Mouse (Mus musculus): ENCODE data around the gene Ube2i.

Ube2i gene

GRCm38 (mm10) chr17:25274571-25275346, at the start of gene Ube2i:
Ube2i (minus strand) TSS chr17:25274622.
- DNase-seq (ENCODE audit: low read depth, low spot score), result no peak

DNA sequence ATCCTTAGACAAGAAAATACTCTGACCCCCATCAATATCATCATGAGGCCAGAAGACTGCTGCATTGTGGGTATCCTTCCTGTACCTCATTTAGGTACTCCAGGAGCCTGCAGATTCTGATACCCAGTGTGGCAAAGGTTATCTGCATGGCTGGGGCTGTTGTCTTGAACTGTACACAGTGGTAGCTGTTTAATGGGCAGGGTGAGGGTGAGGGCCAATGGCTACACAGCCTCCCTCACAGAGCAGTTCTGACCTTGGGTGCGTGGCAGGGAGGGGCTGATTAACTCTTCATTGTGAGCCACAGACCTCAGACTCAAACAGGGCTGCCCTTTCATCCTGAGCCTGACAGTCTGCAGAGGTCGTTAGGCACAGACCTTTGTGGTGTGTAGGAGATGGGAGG, 48.5 kb upstream of the Ube2i start:
- no peak for DNase-seq (ENCODE audit: low read depth, low spot score)

GRCm38 (mm10) chr17:25320819-25321218, 46.4 kb upstream of the Ube2i start:
- no peak for DNase-seq (ENCODE audit: low read depth, low spot score)

DNA sequence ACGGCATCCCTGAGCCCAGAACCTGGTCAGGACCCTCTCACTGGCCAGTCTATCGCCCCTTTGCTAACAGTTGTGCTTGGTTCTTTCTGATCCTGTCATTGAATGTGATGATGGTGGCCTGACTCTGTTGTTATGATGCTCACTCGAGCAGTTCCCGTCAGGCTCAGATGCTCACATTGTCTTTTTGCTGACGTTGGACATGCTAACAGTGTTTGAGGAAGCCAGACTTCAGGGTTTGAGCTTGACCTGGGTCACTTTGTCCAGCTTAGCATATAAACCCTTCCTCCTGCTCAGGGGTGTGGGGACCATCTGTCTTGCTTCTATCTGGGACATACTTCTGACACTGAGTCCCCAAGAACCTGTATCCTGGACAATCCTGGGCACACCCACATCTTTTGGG, 43.9 kb upstream of the Ube2i start, which contains the start of gene Prss29:
Gene Prss29 (plus strand): TSS at position 301 of the 400 bp plus-strand sequence.
- no peak for DNase-seq (ENCODE audit: low read depth, low spot score)

DNA sequence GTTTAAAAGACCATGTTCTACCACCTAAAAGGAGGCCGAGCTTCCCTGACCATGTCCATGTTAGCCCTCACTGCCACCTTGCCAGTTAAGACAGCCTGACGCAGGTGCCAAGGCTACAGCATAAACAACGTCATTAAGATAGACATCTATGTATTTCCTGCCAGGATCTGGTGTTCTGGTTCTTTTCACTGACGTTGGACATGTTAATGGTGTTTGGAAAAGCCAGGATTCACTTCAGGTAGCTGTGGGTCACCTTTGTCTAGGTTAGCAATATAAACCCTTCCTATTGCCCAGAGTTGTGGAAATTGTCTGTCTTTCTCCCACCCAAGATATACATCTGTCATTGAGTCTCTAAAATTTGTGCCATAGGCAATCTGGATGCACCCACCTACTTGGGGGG, 33.9 kb upstream of the Ube2i start, which contains the start of gene Prss28:
Gene Prss28 (plus strand): TSS at position 301 of the 400 bp plus-strand sequence.
- DNase-seq (ENCODE audit: low read depth, low spot score), result no peak

DNA sequence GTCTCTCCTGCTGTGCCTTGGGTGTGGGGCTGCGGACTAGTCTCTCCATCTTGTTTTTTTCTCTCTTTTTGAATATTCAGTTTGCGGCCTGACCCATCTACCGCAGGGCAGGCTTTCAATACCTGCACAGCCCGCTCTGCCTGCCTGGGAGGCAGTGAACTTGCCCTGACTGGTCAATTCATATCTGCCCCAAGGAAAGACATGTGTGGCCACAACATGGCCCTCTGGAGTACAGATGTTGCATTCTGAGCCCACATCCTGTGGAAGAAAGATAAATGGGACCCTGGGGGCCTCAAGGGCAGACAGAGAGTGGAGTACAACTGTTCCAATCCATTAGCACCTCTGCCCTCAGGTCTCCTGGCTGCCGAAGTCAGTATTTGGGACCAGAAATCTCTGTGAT, 23.7 kb upstream of the Ube2i start, which contains the start of gene Prss34:
Gene Prss34 (plus strand): TSS at position 301 of the 400 bp plus-strand sequence.
- DNase-seq (ENCODE audit: low read depth, low spot score), result no peak

DNA sequence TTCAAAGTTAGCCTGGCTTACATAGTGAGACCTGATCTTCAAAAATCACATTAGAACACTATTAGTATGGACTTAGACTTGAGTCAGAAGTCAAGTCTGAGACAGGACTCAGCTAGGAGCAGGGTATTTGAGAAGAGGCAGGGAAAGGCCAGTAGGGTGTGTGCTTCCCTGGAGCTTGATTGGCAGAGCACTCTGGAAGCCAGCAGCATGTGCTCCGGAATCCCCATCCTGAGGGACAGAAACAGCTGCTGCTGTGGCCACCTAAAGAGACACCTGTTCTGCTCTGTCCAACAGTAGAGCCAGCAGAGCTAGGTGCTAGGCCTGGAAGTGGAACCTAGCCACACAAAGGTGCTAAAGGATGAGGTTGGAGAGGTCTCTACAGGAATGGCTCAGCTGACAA, 19.7 kb upstream of the Ube2i start:
- DNase-seq (ENCODE audit: low read depth, low spot score), result no peak

DNA sequence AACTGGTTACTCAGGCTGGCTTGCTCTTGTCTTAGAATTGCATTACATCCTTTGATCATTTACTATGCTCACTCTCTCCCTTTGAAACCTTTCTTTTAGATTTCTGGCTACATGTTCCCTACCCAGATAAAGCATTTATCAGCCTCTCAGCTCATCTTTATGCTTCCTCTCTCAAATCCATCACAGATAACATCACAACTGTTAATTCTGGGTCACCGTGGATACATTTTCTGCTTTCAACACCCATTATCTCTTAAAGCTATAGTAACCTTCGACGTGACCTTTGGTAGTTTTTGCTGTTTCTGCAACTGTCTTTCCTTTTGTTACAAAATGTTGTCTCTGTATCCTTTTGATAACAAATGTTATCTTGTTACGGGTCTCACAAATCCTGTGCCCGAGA, 19.1 kb upstream of the Ube2i start:
- no peak for DNase-seq (ENCODE audit: low read depth, low spot score)

DNA sequence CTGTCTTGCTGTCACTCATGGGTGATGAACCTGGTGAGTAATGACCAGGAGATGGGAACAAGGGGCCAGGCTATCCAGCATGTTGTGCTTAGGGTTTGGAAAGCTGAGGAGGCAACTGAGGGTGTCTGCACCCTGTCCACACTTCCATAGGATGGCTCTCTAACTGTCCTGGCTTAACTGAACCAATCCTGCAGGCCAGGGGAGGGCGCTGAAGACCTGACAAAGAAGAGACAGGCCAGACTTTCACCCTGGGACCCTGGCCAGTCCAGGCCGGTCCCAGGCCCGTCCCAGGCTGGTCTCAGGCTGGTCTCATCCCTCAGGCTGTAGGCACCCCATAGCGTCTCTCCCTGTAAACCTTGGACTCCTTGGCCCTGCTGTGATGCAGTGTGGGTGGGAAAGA, 16.0 kb upstream of the Ube2i start:
- DNase-seq (ENCODE audit: low read depth, low spot score), result no peak

- no peak for DNase-seq (ENCODE audit: low read depth, low spot score)
Observed at GRCm38 (mm10) chr17:25288842-25289241, 14.4 kb upstream of the Ube2i start.

DNA sequence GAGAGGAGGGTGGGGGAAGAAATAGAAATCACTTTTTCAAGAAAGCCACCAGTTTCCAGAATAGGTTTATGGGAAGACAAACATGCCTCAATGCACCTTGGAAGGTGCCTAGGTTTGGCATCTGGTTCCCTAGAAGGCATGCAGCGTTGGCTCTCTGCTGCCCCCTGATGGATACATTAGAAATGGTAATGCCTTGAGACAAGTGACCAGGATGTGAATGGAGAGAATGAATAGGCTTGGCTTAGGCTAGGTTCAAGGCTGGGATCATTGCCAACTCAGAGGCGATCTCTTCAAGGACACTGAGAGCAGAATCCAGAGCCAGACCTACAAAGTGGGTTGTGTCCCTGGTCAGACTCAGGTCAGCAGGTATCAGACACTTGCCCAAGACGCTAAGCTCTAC, 10.6 kb upstream of the Ube2i start:
- no peak for DNase-seq (ENCODE audit: low read depth, low spot score)

DNA sequence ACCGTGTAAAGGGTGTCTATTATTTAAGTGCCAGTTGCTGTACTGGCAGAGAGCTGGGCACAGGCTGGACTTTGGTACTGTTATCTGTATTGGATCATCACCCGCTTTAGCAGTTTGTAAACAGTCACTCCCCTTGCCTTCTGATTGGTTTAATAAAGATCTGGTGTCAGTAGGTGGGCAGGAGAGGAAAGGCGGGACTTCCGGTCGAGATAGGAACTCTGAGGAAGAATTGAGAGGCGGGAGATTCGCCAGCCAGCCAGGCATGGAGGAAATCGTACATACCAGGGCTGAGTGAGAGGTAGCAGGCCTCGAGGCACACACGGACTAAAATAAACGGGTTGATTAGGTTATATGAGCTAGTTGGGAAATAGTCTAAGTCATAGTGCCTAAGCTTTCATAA, 7.7 kb upstream of the Ube2i start:
- no peak for DNase-seq (ENCODE audit: low read depth, low spot score)

DNA sequence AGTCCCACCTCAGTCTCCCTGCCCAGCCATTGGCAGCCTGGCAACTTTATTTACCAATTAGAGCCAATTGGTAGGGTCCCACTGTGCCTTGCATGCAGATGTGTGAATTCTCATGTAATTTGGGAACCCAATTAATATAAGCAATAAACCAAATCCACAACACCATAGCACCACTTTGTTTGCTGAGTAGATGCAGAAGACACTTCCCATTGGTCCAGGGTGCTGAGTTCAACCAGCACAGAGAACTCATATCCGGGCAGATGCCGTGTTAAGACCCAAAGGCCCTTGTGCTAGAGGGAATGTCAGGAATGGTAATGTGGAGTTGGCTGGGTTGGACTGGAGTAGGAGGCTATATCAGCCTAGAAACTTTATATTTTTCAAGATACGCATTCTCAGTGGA, 1.4 kb upstream of the Ube2i start:
- no peak for DNase-seq (ENCODE audit: low read depth, low spot score)

DNA sequence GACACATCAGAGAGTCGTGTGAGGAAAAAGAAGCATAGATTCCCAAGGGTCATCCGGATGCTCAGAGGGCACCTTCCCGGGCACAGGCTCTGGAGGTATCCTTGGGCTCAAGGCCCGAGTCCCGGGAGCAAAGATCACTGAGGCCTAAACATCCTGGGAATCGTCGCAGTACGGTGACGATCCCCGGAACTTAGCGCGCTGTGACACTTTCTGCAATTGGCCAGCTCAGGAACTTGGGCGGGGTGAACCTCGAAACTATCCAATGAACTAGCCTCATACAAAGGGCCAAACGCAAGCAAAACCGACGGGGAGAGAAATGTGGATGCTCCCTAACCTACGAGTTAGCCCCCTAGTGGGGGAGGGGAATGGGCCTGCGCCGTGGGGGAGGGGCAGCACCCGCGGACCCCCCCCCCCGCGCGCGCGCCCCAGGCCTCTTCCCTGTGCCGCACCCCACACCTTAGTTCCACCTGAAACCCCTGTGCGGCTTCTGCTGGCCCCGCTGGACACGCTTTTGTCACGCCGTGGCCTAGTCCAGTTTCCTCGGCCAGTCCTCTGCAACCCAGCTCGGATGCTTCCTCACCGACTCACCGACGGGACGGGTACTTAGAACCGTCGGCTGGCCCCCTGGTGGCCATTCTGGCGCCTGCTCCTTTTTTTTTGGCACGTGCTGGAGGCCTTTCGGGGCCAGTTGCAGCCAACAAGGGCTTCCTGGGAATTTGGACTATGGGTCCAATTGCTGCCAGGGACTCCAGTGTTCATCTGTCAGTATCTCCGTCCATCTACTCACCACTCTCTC, 518 bp downstream of the Ube2i start:
- peak; percentile 99 for DNase-seq (ENCODE audit: low read depth, low spot score)

DNA sequence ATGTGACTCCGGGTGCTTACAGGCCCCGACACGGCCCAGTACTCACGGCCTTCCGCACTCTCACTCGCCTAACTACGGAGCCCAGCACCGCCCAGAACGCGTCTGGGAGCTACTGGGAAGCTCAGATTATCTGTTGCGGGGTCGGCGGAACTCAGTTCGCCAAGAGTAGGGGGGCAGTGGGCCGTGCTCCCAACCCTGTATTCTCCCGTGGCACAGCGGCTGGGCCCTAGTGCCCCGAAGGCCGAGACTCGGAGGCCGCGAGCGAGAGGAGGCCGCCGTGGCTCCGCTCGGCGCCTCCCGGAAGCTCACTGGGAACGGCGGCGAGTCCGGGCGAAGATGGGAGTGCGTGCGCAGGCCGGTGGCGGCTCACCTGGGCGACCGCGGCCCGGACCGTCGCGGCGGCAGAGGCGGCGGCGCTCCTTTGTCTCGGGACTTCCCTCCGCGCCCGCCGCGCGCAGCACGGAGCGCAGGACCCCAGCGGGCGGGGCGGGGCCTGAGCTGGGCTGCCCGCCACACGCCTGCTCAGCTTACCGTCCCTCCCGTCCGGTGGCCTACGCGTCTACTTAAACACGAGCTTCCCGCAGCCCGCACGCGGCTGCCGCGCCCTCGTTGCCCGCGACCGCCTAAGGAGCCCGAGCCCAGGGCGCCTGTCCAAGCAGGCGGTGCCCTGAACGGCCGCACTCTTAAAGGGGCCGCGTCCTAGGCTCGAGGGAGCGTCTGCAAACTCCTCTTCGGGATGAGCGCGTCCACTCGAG, 1.3 kb downstream of the Ube2i start:
- DNase-seq (ENCODE audit: low read depth, low spot score), result no peak

DNA sequence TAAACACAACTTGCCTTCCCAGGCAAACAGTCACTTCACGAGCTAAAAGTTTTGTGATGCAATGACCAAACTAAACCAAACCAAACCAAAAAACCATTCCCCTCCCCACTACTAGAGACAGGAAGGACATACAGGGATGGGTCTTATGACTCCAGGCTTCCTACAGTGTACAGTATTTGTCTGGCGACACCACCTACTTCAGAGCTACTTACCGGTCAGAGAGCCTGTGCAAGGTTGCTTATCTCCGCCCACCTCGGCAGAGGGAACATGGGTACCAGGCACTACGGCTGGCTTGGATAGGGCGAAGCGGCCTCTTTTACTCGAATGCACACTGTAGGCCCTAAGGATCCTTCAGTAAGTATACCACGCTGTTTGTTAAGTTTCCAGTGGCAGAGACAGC, 2.1 kb downstream of the Ube2i start:
- DNase-seq (ENCODE audit: low read depth, low spot score), result no peak

DNA sequence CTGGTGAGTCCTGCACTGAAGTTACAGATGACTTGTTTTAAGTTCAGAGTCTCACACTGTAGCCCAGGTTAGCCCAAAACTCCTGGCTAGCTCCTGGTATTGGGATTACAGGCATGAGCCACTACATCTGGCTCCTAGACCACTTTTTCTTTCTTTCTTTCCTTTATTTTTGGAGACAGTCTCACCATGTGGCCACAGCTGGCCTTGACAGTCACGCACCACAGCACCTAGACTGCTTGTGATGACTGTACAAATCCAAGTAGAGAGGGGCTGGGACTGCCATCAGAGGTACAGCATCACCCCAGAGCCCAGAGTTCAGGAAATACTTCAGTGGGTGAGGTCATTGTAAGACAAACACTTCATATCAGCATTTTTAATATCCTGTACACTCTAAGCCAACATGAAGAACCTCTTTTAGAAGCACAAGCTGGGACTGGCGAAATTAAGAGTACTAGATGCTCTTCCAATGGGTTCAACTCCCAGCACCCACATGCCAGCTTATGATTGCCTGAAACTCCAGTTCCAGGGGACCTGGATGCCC, 3.6 kb downstream of the Ube2i start:
- no peak for DNase-seq (ENCODE audit: low read depth, low spot score)

DNA sequence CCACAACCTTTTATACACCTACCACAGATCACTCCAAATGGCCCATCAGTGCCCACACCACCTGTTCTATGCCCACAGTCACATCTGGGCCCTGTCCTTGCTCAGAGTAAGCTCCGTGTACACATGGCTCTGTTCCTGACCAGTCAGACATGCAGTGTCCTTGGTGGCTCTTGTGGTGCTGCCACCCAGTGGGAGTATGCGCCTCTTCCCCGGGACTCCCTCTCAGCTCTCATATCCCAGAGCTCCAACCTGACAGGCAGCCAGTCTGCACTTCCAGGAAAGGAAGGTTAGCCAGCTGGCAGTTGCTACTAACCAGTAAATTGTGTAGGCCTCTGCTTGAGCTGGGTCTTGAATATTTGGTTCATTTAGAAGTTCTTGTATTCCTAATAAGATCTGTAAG, 10.0 kb downstream of the Ube2i start:
- no peak for DNase-seq (ENCODE audit: low read depth, low spot score)

- DNase-seq (ENCODE audit: low read depth, low spot score), result no peak
Observed at GRCm38 (mm10) chr17:25257804-25258261, 16.6 kb downstream of the Ube2i start.

GRCm38 (mm10) chr17:25256140-25256754, 18.2 kb downstream of the Ube2i start, which contains the start of gene Baiap3:
Baiap3 (minus strand) TSS chr17:25256364.
- no peak for DNase-seq (ENCODE audit: low read depth, low spot score)

- DNase-seq (ENCODE audit: low read depth, low spot score), result no peak
Observed at GRCm38 (mm10) chr17:25255110-25255509, 19.3 kb downstream of the Ube2i start.
